Mouse (Mus musculus) cerebellum, postnatal 14 days (tissue): Measurements from ENCODE around the gene Ms4a12.
"Not testable (repeated sequence)": the region's sequence is repeated elsewhere in the genome, so short reads cannot be mapped to it uniquely, and the experiment has no call there.

Experiments
- DNase-seq, 2 experiments: peaks; one replicate each; pipeline ENCODE4 v3.0.0; 2021; ENCODE audit warnings: mixed read lengths in 2 of 2

The Ms4a12 gene

DNA sequence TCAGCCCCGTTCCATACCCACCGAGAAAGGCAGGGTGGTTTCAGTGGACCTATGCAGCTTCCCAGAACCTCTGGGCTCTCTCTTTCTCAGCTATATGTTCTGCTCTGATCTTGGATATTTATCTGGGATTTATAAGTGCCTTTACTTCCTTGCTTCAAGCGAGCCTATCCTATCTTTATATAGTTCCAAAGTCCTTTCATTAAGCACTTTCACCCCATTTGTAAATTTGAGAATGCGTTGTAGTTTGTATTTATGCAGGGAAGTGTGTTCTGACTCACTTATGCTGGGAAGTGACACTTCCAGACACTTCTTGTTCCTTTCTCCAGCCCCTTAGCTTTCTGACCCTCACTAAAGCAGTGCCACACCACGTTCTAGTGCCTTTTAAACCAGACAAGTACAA lies at the start of gene Ms4a12:
Gene Ms4a12, minus strand, starts transcription at position 101 of the 400 bp plus-strand sequence.
- DNase-seq = no peak

DNA sequence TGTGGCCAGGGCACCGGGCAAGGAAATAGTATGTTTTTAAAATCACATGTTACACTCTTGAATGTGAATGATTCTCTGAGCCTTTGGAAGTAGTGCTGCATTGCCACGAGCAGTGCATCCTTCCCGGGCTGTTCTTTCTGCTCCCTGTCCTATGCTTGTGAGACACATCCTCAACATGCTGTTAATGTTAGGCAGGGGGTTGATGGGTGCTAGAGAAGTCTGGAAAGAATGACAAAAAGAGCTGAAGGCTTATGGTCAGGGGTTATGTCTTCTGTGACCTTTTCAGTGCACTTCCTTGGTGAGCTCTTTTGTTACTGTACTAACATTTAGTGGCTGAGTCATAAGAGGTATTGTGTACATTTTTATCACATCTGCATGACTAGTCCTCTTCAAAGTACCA lies 48.0 kb upstream of the Ms4a12 start:
- DNase-seq = no peak

DNA sequence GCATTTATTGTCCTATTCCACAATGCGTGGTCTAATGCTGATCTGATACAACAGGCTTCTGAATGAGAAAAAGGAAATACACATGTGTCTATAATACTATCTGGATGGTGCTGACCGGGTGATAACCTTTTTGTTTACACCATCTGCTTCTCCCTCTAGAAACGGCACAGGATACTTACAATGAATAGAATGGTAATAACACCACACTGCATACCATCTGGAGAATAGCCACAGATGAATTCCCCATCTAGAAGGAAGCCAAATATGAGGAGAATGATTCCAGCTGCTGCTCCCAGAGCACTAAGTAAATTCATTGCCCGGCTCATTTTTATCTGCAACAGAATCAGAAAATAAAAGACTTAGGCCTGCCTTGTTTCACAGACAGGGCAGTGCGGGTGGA lies 44.2 kb upstream of the Ms4a12 start:
- DNase-seq = no peak

DNA sequence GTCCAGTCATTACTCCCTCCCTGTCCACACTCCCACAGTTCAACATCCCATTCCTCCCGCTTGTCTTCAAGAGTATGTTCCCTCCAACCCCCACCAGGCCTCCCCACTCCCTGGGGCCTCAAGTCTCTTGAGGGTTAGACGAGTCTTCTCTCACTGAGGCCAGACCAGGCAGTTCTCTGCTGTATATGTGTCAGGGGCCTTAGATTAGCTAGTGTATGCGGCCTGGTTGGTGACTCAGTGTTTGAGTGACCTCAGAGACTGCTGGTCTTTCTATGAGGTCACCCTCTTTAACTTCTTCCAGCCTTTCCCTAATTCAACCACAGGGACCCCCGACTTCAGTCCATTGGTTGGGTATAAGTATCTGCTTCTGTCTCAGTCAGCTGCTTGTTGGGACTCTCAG lies 34.7 kb upstream of the Ms4a12 start:
- DNase-seq = no peak

DNA sequence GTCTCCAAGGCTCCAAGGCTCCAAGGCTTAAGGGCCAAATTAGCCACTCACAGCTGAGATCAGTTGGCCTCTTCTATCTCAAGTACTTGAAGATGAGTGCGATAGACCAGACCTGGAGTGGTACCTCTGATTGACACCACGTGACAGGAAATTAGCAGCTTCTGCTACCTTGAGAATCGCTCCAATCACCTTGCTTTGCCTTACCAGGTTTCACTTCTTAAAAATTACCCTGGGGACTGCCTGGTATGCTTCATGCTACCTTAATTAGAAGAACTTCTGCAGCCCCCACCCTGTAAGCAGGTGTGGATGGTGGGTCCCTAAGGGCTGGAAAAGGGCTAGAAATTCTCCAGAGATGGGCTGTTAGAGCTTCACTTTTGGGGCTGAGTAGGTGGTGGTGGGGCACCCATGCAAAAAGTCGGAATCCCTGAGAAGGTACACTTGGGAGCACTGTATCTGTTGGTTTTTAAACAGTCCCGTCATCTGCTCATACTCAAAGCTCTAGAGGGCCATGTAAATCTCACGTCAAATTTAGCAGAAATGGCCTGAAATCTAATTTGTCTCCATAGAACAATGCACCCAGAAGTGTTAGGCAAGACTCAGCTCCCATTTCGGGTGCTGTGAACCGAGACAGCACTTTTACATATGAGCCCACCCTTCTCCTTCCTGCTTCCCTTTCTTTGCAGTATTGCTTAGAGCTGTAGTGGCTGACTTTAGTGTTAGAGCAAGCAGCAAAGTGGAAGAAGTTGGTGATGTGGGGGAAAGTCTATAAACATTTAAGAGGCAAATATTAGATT lies 34.0 kb upstream of the Ms4a12 start, which contains the start of gene Ms4a1:
Gene Ms4a1, minus strand, starts transcription at position 190 of the 794 bp plus-strand sequence.
- DNase-seq = no peak

DNA sequence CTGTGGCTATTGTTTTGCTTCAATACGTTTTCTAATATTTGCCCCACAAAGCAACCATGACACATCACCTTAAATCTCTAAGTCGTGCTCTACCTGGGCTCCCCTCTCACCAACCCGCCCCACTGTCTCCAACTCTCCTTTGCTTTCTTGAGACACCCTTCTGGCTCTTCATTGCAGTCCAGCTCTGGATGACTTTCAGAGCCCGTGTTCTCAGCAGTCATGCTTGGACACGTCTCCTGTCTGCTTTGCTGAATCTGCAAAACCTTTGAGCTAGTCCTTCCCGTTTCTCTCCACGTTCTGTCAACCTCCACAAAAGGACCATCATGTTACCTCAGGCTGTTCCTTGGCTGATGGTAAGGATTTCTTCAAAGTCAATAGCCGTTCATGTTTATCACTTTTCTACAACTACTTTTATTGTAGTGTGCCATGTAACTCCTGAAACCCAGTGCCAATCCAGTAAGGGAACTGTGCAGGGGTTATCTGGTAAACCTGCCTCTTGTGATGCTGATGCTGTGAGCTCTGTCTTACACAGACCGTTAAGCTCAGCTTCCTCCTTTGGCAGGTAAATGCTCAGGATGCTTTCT lies 32.4 kb upstream of the Ms4a12 start:
- DNase-seq = no peak

DNA sequence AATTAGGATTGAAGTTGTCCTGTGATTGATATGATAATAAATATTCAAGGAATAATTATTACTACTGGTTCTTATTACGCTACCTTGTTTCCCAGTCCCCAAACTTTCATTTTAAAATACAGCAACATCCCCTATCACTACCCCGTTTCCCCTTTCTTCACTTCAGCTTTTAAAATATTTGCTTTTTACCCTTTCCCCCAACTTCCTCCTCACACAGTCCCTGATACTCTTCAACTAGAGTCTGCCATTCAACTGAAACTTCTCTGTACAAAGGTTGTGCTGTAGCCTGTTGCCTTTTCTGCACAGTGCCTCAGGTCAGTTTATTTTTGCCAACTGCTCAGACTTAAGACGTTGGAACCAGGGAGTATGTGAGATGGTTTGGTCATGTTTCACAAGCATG lies 31.3 kb upstream of the Ms4a12 start:
- no peak for DNase-seq

DNA sequence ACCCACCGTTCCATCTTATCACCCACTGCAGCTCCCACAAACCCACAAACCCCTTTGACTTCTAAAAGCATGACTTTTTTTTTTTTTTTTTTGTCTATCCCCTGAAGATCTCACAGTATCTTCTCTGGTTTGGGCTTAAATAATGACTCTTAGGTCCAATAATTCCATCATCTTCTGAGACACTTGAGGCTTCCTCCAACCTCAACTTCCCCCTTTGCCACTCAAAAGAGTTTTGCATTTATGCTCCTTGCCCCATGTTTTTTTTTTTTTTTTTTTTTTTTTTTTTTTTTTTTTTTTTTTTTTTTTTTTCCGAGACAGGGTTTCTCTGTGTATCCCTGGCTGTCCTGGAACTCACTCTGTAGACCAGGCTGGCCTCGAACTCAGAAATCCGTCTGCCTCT lies 30.7 kb upstream of the Ms4a12 start:
- DNase-seq = not testable (repeated sequence)

DNA sequence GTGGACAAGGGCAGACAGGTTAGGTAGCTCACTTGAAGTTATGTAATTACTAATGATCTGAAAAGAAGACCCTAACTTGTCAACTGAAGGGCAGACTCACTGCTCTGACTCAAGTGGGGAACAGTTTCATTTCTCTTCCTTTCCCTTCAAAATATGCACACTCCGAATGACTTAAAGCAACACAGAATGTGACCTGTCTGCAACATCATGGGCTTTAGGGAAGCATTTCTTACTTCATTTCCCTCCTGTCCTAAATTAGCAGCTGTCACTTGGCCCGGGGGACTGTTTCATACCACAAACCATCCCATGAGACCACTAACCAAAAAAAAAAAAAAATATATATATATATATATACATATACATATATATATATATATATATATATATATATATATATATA lies 29.3 kb upstream of the Ms4a12 start:
- DNase-seq = no peak

DNA sequence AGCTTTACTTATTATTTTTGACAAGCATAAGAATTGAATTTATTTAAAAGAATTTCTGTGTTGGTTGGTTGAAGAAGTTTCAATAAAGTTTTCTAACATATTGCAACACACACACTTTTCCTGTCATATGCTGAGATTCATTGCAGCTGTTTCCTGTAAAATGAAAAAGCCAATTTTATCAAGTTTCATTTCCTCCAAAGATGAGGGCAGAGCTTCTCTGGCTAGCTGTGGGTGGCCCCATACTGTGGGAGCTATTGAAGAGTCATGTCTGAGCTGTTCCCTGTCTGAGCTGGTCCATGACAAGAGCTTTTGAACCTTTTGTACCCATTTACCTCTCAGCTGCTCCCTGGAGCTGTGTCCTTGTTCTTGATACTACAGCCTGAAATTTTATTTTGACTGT lies 12.0 kb upstream of the Ms4a12 start:
- DNase-seq = no peak

DNA sequence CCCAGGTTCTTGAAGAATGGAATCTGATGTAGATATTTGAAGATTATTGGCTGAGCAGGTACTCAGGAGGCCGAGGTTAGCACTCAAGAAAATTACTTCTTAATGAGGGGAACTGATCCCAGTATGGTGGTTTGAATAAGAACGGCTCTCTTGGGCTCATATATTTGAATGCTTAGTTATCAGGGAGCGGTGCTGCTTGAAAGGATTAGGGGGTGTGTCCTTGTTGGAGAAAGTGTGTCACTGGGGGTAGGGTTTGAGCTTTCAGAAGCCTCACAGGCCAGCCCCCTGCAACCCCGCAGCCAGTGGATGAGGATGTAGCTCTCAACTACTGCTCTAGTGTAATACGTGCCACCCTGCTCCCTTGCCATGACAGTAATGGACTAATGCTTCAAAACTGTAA lies 10.3 kb upstream of the Ms4a12 start:
- no peak for DNase-seq

DNA sequence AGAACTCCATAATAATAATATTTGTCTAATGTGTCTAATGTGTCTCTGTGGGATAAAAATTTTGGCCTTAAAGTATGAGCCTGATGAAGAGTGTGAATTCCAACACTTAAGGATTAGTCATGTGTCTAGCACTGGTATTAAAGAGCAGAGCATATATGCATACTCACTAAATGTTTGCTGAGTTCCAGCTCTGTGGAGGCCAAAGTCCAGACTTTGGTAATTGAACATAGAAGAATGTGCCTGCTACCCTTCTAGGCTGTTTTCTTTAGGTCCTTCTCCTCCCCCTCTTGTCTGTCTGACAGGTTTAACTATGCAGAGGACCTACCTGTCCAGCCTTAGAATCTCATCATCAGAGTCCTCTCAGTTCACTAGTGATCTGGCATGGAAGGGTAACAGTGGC lies 3.6 kb upstream of the Ms4a12 start:
- no peak for DNase-seq

DNA sequence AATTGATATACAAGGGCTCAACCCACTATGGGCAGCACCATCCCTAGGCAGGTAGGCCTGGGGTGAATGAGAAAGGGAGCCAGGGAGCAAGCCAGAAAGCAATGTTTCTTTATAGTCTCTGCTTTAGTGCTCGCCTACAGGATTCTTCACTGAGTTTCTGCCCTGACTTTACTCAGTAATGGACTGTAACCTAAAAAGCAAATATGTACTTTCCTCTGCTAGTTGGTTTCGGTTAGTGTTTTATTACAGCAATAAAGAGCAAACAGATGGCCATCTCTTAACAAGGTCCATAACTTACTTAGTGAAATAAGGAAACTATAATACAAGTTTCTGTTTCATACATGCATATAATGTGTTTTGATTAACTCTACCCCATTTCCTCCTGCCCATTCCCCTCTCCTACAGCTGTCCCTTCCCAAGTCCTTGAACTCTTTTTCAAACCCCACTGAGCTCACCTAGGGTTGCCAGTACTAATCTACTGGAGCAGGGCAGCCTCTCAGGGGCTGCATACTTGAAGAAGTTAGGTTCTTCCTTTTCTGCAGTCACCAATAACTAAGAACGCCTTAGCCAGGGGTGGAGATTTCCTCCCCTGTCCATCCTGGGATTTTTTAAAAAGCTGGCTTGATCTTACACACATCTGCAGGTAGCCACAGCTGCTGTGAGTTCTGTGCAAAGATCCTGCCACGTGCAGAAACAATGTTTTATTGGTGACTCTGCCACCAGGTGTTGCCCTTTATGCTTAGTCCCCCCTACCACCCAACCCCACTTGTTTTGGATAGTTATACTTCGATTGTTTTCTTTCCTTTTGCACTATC lies 2.9 kb upstream of the Ms4a12 start:
- no peak for DNase-seq

DNA sequence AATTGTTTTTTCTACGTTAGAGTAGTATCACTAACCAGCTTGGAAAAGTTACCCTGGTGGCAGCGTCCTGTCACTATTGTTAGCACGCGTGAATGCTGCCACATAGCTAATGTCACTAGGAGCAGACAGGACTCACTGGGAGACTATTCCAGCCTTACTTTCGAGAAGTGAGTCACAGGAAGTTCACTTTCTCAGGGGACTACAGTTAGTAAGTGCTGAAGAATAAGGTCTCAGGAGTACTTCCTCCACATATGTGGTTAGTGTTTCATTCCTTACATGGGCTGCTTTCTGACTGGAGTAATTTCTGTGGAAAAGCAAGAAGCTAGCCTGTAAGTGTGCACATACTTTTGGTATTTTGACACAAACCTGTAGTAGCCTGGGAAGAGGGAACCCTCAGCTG lies 2.0 kb upstream of the Ms4a12 start:
- no peak for DNase-seq

DNA sequence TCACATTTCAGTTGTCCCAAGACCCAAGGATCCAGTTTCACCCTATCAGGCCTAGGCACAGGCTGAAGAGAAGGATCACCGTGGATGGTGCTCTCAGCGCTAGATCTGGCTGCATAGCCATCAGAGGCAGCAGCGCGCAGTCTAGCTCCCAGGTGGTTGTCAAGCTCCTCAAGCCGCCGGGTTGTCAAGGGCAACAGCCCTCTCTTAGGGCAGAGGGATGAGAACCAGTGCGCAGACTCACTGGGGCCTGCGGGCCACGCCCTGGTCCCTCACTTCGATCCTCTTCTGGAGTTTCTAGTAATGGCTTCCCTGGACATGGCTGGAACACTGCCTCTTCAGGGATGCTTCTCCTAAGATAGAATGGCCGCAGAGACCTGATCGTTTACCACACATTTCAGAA lies 35.7 kb downstream of the Ms4a12 start, which contains the start of gene Ms4a13:
Gene Ms4a13, minus strand, starts transcription at position 192 of the 400 bp plus-strand sequence.
- no peak for DNase-seq

DNA sequence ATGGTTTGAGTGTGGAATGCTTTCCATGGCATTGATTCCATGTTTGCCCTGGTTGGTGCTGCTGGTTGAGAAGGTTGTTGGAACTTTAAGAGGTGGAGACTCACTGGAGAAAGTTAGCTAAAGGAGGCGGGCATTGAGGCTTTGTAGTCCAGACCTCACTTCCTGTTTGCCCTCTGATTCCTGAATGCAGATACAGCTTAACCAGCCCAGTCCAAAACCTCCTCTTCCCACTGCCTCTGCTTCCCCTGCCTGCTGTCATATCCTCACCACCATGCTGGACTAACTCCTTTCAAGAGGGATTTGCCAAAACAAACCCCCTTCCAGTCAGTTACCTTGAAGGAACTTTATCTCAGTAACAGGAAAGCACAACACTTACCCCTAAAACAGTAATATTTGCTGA lies 39.7 kb downstream of the Ms4a12 start:
- no peak for DNase-seq

DNA sequence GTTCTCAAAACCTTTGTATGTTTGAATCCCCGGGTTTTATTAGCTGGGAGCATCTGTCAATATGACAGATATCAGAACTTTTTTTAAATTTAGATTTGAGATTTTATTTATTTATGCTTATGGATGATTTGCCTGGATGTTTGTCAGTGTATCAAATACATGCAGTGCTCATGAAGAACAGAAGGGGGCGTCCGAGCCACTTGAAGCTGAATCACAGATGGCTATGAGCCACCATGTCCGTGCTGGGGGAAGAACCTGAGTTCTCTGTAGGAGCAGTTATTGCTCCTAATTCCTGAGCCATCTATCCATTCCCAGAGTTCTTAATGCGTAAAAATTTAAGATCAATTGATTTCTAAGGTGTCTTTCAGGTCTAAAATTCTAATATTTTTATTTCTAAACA lies 48.1 kb downstream of the Ms4a12 start:
- peak in 1 of 2 experiments; percentile 8 for DNase-seq

DNA sequence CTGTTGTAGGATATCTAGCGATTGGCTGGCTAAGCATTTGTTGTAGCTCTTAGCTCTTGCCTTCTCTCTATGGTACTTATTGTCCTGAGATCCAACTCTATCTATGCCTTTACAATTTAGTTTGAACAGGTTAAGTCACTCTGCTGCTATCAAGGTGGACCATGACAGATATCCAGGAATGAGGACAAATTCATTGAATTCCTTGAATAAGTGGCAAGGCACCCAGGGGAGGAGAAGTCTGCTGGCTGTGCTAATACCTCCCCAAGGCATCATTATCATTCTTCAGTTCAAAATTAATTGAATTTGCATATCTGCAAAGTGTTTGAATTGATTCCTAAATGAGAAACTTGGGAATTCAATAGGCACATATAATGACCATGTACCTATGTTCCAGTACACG lies 54.8 kb downstream of the Ms4a12 start:
- no peak for DNase-seq

DNA sequence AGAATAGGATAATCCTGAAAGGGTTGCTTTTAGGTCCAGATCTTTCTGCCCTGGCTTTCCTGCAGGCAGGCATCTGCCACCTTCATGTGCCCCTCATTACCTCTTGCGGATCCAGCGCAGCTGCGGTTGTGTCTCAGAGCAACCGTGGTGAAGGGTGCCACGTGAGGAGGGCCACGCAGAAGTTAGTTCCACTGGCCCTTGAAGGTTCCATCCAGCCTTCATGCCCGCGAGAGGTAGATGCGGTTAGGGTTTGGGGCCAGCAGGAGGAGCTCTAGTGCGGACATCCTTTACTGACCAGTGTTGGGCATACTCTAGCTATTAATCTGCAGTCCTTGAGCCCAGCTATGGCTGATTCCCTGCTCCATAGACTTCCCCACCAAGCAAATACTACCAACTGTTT lies 67.1 kb downstream of the Ms4a12 start, which contains the start of gene 1700025F22Rik:
Gene 1700025F22Rik, minus strand, starts transcription at position 149 of the 400 bp plus-strand sequence.
- DNase-seq = no peak
